Mouse (Mus musculus): ENCODE data around the gene Lpp.
A peak's percentile ranks its signal among the peaks of the same experiment; 100 is the strongest.

The Lpp gene

GRCm38 (mm10) chr16:24539003-24539402 is 145.7 kb downstream of the Lpp start:
- DNase-seq (ENCODE audit: low read depth in 1 of 2, low spot score in 2 of 2), result no peak

- no peak for DNase-seq (ENCODE audit: low read depth in 1 of 2, low spot score in 2 of 2)
These were observed 149.6 kb downstream of the Lpp start for GRCm38 (mm10) chr16:24542864-24543263.

DNA sequence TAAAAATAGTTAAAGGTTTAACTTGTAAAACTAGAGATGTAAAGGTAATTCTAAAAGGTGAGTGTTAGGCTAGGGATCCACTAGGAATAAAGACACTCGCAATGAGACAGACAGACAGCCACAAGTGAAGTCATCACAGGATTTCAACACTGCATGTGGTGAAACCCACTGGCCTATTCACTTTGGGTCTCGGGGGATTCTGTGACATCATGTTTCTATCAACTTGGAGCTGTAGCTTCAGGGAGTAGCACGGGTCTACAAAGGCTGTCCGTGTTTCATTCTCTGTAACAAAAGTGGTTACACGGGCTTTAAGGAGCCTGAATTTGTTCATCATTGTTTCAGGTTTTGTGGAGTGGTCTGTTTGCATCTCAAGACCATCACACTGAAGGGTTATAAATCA is 152.1 kb downstream of the Lpp start:
- DNase-seq (ENCODE audit: low read depth in 1 of 2, low spot score in 2 of 2), result no peak

DNA sequence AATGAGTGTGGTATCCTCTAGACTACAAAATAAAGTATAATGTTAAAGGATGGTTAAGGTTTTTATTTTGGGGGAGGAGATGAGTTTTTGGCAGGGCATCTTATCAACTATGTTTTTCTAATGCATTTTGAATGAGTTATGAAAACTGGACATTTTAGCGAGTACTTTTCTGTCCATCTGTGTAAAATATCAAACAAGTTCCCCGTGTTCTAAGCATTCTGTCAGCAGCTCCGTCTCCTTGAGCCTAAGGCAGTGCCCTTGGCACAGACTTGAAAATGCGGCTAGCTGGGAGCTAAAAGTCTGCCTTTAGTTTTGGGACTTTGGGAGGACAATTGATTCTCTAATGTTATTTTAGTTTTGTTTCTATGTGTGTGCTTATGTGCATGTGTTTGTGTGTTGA is 165.2 kb downstream of the Lpp start:
- no peak for DNase-seq (ENCODE audit: low read depth in 1 of 2, low spot score in 2 of 2)

GRCm38 (mm10) chr16:24559811-24560210 is 166.5 kb downstream of the Lpp start:
- DNase-seq (ENCODE audit: low read depth in 1 of 2, low spot score in 2 of 2), result no peak

DNA sequence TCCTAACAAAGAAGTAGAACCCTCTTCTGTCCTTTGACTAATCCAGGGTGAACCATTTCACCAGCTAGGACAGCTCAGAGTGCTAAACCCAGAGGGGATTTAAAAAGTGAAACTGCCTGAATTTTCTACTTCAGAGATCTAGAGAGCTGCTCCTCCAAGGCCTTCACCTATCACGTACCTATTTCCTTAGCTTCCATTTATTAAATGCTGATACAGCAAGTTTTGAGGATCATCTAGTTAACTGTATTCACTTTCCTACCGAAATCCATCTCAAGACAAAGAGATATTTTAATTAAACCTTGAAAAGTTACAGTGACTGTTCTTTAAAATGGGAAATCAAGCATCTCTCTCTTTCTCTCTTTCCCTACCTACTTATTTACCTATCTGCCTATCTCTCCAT is 167.7 kb downstream of the Lpp start:
- DNase-seq (ENCODE audit: low read depth in 1 of 2, low spot score in 2 of 2), result no peak

DNA sequence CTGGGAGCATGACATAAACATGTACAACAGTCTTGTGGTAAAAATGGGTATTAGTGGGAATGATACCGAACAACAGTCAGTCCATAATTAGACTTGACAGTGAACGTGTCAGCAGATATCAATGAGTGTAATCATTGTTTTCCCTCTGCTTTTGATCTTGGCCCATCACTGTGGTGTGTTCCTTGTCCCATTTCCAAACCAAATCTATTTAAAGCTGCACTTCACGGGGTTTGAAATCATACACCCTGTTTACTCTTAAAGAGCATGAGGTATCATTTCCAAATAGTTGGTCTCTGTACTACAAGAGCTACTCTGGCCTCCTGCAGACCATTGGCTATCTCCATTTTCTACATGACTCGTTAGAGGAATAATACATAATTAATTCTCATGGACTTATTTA is 168.3 kb downstream of the Lpp start:
- no peak for DNase-seq (ENCODE audit: low read depth in 1 of 2, low spot score in 2 of 2)

GRCm38 (mm10) chr16:24565311-24565710 is 172.0 kb downstream of the Lpp start:
- no peak for DNase-seq (ENCODE audit: low read depth in 1 of 2, low spot score in 2 of 2)

DNA sequence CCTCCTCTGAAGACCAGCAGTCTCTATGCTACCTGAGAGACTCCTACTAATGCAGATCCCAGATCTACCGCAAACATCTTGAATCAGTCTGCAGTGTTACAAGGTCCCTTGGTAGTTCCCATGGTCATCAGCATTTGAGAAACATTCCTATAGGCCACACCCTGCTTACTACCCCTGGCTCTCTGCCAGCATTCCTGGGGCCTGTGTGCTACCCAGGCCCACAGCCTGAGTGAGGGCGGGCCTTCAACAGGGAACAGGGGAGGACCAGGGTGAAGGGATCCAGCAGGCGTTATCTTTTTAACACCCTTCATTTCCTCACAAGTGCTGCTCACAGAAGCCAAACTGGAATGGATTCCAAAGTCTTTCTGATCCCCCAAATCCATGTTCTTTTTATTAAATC is 173.0 kb downstream of the Lpp start:
- no peak for DNase-seq (ENCODE audit: low read depth in 1 of 2, low spot score in 2 of 2)

GRCm38 (mm10) chr16:24567562-24567961 is 174.3 kb downstream of the Lpp start:
- DNase-seq (ENCODE audit: low read depth in 1 of 2, low spot score in 2 of 2), result no peak

GRCm38 (mm10) chr16:24568061-24568460 is 174.8 kb downstream of the Lpp start:
- no peak for DNase-seq (ENCODE audit: low read depth in 1 of 2, low spot score in 2 of 2)

DNA sequence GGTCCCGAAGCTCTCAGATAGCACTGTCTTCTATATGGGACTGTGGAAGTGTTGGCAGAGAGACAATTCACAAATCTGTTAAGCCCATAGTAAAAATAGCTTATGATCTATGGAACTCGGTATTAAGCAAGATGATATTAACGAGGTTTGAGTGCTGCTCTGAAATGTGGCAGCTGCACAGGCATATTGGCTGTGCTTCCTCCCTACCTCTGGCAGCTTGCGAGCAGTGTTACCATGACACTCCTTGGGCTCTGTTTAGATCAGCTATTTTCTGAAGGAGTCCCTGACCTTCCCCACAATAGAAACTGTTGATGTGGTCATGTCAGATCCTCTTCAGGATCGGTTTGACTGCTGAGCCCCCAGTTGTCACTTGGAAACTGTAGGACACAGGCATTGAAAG is 176.4 kb downstream of the Lpp start:
- no peak for DNase-seq (ENCODE audit: low read depth in 1 of 2, low spot score in 2 of 2)

DNA sequence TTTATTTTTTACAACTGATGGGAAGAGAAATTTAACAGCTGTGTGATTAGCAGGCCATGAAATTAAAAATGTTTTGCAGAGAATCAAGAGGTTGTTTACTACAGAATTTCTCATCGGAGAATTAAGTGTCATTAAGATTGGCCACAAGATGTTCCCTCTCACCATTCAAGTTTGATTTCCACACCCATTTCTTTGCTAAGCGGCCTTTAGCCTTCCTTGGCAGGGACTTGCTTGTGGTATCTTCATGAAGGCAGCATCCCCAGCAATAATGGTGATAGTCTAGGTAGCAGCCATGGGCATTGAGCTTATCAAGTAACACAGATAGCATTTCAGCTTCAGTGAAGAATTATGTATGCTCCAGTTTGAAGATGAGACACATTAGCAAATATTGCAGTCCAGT is 183.7 kb downstream of the Lpp start:
- no peak for DNase-seq (ENCODE audit: low read depth in 1 of 2, low spot score in 2 of 2)

DNA sequence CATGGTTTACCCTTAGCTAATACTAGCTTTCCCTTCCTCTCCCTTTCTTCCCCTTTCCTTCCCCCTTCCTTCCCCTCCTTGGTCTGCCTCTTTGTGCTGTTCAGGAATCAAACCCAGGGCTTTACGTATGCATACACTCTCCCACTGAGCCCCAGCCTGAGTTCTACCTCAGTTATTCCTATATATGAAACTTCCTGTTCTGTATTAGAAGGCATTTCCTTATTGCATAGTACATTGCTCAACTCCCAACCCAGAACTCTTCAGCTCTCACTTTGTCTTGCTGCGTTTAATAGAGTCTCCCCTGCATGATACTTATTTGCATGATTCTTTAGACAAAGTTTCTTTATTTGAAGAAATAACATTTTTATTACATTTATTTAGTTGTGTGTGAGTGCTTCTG is 184.5 kb downstream of the Lpp start:
- DNase-seq (ENCODE audit: low read depth in 1 of 2, low spot score in 2 of 2), result no peak

- no peak for DNase-seq (ENCODE audit: low read depth in 1 of 2, low spot score in 2 of 2)
These were observed 189.5 kb downstream of the Lpp start for GRCm38 (mm10) chr16:24582847-24583246.

DNA sequence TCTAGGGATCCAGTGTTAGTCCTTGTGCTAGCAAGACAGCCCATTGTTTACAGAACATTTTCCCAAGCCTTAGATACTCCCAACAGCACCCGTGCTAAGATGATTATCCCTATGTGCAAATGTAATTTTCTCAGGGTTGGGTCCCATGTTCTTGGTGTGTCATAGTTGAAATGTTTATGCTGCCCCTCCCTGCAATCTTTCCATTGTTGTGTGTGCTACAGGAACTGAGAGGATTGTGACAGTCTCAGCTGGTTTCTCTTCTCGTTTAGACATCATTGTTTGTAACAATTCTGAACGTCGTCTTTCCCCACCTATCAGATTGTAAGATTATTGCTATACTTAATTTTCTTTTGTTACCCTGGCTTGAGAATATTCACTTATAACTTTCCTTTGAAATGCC is 200.2 kb downstream of the Lpp start:
- DNase-seq (ENCODE audit: low read depth in 1 of 2, low spot score in 2 of 2), result peak; percentile 50 to 63

- DNase-seq (ENCODE audit: low read depth in 1 of 2, low spot score in 2 of 2), result no peak
These were observed 201.2 kb downstream of the Lpp start for GRCm38 (mm10) chr16:24594508-24594907.

DNA sequence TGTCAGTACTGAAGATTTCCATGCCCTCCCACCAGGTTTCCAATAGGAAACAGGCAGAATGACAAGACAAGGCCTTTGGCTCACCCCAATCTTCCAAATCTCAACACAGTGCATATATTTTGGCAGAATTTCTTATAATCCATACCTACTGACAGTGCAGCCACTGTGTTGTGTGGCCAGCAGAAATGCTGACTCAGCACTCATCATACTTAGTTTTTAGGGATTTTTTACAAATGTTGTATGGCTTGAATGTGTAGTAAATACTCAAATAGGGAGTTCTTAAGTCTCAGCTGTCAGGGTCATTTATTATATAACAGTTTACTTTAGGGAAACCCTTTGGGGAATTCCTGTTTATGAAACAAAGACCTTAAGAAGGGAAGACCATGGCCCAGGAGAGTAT is 202.2 kb downstream of the Lpp start:
- no peak for DNase-seq (ENCODE audit: low read depth in 1 of 2, low spot score in 2 of 2)

- no peak for DNase-seq (ENCODE audit: low read depth in 1 of 2, low spot score in 2 of 2)
These were observed 205.3 kb downstream of the Lpp start for GRCm38 (mm10) chr16:24598567-24598966.

DNA sequence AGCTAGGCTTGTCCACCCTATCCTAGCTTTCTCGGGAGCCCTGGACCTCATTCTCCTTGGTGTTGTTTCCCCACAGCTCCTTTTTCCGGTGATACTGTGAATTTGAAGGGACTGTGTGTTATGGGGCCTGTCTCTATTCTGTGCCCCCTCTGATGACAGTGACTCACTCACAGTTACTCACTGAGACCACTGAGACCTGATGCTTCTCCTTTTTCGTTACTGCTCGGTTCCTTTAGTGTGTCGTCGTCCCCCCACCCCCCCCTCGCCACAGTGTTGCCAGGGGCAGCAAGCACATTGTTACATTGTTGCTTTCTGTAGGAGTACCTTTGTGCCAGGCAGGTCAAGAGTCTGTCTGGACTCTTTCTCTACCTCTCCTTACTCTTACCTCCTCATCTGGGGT is 206.5 kb downstream of the Lpp start:
- DNase-seq (ENCODE audit: low read depth in 1 of 2, low spot score in 2 of 2), result no peak

- no peak for DNase-seq (ENCODE audit: low read depth in 1 of 2, low spot score in 2 of 2)
These were observed 207.1 kb downstream of the Lpp start for GRCm38 (mm10) chr16:24600260-24600948.

DNA sequence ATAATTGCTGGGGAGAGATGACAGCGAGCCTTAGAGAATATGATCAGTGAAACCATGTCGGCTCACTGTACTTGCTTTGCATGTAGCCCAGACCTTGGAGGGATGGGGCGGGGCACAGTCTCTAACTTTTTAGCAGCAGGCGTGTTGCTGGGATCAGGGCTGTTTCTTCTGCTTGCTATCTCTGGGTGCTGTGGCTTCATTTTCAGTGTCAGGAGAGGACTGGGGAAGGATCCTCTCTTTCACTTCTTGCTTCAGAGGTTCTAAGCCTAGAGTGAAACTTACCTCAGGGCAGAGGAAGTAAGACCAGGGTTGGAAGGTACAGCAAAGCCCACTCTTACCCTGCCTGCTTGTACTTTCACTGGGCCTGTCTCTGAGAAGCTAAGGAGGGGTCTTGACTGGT is 210.0 kb downstream of the Lpp start:
- no peak for DNase-seq (ENCODE audit: low read depth in 1 of 2, low spot score in 2 of 2)

DNA sequence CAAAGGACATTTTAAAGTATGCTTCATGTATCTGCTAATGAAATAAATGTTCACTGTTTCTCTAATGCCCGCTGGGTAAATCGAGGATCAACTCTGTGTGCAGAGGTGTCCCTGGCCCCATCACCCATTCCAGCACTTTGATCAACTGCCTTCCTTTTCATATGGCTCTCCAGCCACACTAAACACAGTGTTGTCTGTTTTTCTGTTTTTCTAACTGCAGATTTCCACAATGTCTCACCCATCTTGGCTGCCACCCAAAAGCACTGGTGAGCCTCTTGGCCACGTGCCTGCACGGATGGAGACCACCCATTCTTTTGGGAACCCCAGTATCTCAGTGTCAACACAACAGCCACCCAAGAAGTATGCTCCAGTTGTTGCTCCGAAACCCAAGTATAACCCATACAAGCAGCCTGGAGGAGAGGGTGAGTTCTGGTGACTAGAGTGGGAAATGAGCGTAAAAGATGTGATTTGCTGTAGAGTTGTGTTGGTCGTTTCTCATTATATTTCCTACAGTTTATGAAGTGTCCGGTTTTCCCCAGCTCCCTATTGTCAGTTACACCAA is 214.7 kb downstream of the Lpp start:
- no peak for DNase-seq (ENCODE audit: low read depth in 1 of 2, low spot score in 2 of 2)

All from monocyte, adult 2 months (primary cell).